Mouse (Mus musculus) embryonic facial prominence, embryonic 15.5 days (tissue): Measurements from ENCODE around the gene Aste1. TPM values are rescaled to one million over a fixed set of nuclear protein-coding genes. Genes with fewer than 3 reads are reported as not detected.

ENCODE experiments used
- ATAC-seq: fragments of 200-750 bp; cut with Nextera tagmentation; 2 replicates; pipeline ENCODE4 v1.8.0; 2017; ENCODE audit warnings: low read depth, moderate TSS enrichment; ENCODE audit not compliant: insufficient number of reproducible peaks, low FRiP score, low TSS enrichment
- H3K27ac ChIP-seq: fragments of 300-500 bp; sonication (generic); replicated peaks from 2 replicates; pipeline ENCODE4 v1.5.1; 2015; ENCODE audit warnings: mild to moderate bottlenecking, inconsistent platforms
- H3K27me3 ChIP-seq: fragments of 300-500 bp; sonication (generic); 2 replicates; pipeline ENCODE4 v1.6.1; 2015; ENCODE audit warnings: inconsistent platforms
- H3K36me3 ChIP-seq: fragments of 300-500 bp; sonication (generic); 2 replicates; pipeline ENCODE4 v1.6.1; 2015; ENCODE audit warnings: mild to moderate bottlenecking, inconsistent platforms
- H3K4me1 ChIP-seq: fragments of 300-500 bp; sonication (generic); 2 replicates; pipeline ENCODE4 v1.6.1; 2015; ENCODE audit warnings: inconsistent platforms
- H3K4me2 ChIP-seq: fragments of 300-500 bp; sonication (generic); replicated peaks from 2 replicates; pipeline ENCODE4 v1.6.1; 2015; ENCODE audit warnings: mild to moderate bottlenecking, inconsistent platforms
- H3K4me3 ChIP-seq: fragments of 300-500 bp; sonication (generic); replicated peaks from 2 replicates; pipeline ENCODE4 v1.5.1; 2015; ENCODE audit warnings: mild to moderate bottlenecking, inconsistent platforms
- H3K9ac ChIP-seq: fragments of 300-500 bp; sonication (generic); 2 replicates; pipeline ENCODE4 v1.6.1; 2015; ENCODE audit warnings: inconsistent platforms
- H3K9me3 ChIP-seq: fragments of 300-500 bp; sonication (generic); replicated peaks from 2 replicates; pipeline ENCODE4 v1.6.1; 2016; ENCODE audit warnings: inconsistent platforms
- WGBS: fragments of 180-500 bp; shearing (Covaris S2); methylation state at CpG from one replicate; pipeline ENCODE4 v1.1.7; 2015; 5-methylcytosine and 5-hydroxymethylcytosine counted together
- polyA plus RNA-seq: library from polyadenylated mRNA; unstranded; fragments of >200 nt; fragmentation: Nextera tagmentation; extraction: Ambion mirVana; gene quantifications from 2 replicates; pipeline ENCODE4 v1.2.1, GENCODE M21; 2015

Aste1 gene
- 11.5 and 12.2 TPM in 2 replicates for polyA plus RNA-seq

- Histone ChIP-seq H3K36me3 (peaks cover 7% of the 10 kb centered on the region; the same call in 1 of the 2 replicates), H3K4me1 (peaks cover 9% of the 10 kb centered on the region), H3K27me3 (no peaks in the 10 kb centered on the region), H3K9ac (peak within 1 kb of the TSS; percentile 63), H3K4me3 (peak within 1 kb of the TSS; percentile 75), H3K4me2 (peak within 1 kb of the TSS; percentile 70), H3K27ac (peak within 1 kb of the TSS; percentile 88), H3K9me3 (no peaks in the 10 kb centered on the region)
- peak; percentile 94 for ATAC-seq
- 0% methylated on average over 44 of the region's 44 CpGs for WGBS
Measured at GRCm38 (mm10) chr9:105395218-105395627, at the start of gene Aste1, which contains the start of gene Nek11. TSS of gene Aste1 (plus strand) at chr9:105395392. TSS of gene Nek11 (minus strand) at chr9:105395524.

GRCm38 (mm10) chr9:105348242-105349031 is 46.8 kb upstream of the Aste1 start:
- H3K4me3 ChIP-seq, result no peak overlapping the region

GRCm38 (mm10) chr9:105349034-105349433 is 46.2 kb upstream of the Aste1 start:
- no peaks in the 10 kb centered on the region for H3K9me3 ChIP-seq

More at GRCm38 (mm10) chr9:105348242-105349031, 46.8 kb upstream of the Aste1 start:
- H3K9ac ChIP-seq, result no peak overlapping the region
- WGBS, result 72% methylated on average over 10 of the region's 10 CpGs
- H3K9me3 ChIP-seq, result no peaks in the 10 kb centered on the region
- H3K27ac ChIP-seq, result no peak overlapping the region
- no peak for ATAC-seq
- H3K27me3 ChIP-seq, result no peaks in the 10 kb centered on the region
- H3K4me2 ChIP-seq, result no peak overlapping the region
- H3K36me3 ChIP-seq, result no peaks in the 10 kb centered on the region
- no peaks in the 10 kb centered on the region for H3K4me1 ChIP-seq

GRCm38 (mm10) chr9:105362181-105362580 is 33.0 kb upstream of the Aste1 start:
- Histone ChIP-seq H3K4me2 (no peak overlapping the region), H3K9ac (no peak overlapping the region), H3K27me3 (no peaks in the 10 kb centered on the region), H3K9me3 (no peaks in the 10 kb centered on the region), H3K36me3 (no peaks in the 10 kb centered on the region), H3K4me3 (no peak overlapping the region), H3K4me1 (no peaks in the 10 kb centered on the region), H3K27ac (no peak overlapping the region)
- ATAC-seq, result no peak
- 79% methylated on average over 2 of the region's 2 CpGs for WGBS

More at GRCm38 (mm10) chr9:105349034-105349433, 46.2 kb upstream of the Aste1 start:
- Histone ChIP-seq H3K9ac (no peak overlapping the region), H3K4me3 (no peak overlapping the region), H3K27ac (no peak overlapping the region), H3K4me2 (no peak overlapping the region), H3K27me3 (no peaks in the 10 kb centered on the region), H3K36me3 (no peaks in the 10 kb centered on the region), H3K4me1 (no peaks in the 10 kb centered on the region)
- WGBS, result 36% methylated on average over 5 of the region's 5 CpGs
- no peak for ATAC-seq

GRCm38 (mm10) chr9:105363520-105364231 is 31.5 kb upstream of the Aste1 start:
- H3K4me3 ChIP-seq, result no peak overlapping the region
- no peak overlapping the region for H3K4me2 ChIP-seq
- H3K27ac ChIP-seq, result no peak overlapping the region
- no peaks in the 10 kb centered on the region for H3K36me3 ChIP-seq
- no peaks in the 10 kb centered on the region for H3K4me1 ChIP-seq
- WGBS, result 76% methylated on average over 5 of the region's 5 CpGs
- no peaks in the 10 kb centered on the region for H3K9me3 ChIP-seq
- H3K27me3 ChIP-seq, result no peaks in the 10 kb centered on the region
- ATAC-seq, result no peak
- H3K9ac ChIP-seq, result no peak overlapping the region

- no peak for ATAC-seq
- H3K27me3 ChIP-seq, result no peaks in the 10 kb centered on the region
- WGBS, result 87% methylated on average over 4 of the region's 4 CpGs
- H3K36me3 ChIP-seq, result no peaks in the 10 kb centered on the region
- H3K9me3 ChIP-seq, result no peaks in the 10 kb centered on the region
- no peak overlapping the region for H3K4me2 ChIP-seq
- no peak overlapping the region for H3K4me3 ChIP-seq
- no peaks in the 10 kb centered on the region for H3K4me1 ChIP-seq
- H3K27ac ChIP-seq, result no peak overlapping the region
- H3K9ac ChIP-seq, result no peak overlapping the region
Measured at GRCm38 (mm10) chr9:105366199-105366598, 29.0 kb upstream of the Aste1 start.

GRCm38 (mm10) chr9:105368605-105369004 is 26.6 kb upstream of the Aste1 start:
- Histone ChIP-seq H3K4me2 (no peak overlapping the region), H3K36me3 (no peaks in the 10 kb centered on the region), H3K27ac (no peak overlapping the region), H3K9ac (no peak overlapping the region), H3K27me3 (no peaks in the 10 kb centered on the region), H3K4me1 (no peaks in the 10 kb centered on the region), H3K4me3 (no peak overlapping the region), H3K9me3 (no peaks in the 10 kb centered on the region)
- 78% methylated on average over 3 of the region's 3 CpGs for WGBS
- no peak for ATAC-seq

GRCm38 (mm10) chr9:105374361-105374760 is 20.8 kb upstream of the Aste1 start:
- WGBS, result 52% methylated on average over 5 of the region's 5 CpGs
- no peak for ATAC-seq

GRCm38 (mm10) chr9:105376411-105376810 is 18.8 kb upstream of the Aste1 start:
- Histone ChIP-seq H3K9ac (no peak overlapping the region), H3K27me3 (no peaks in the 10 kb centered on the region), H3K4me1 (no peaks in the 10 kb centered on the region), H3K9me3 (no peaks in the 10 kb centered on the region), H3K4me2 (no peak overlapping the region), H3K27ac (no peak overlapping the region), H3K4me3 (no peak overlapping the region), H3K36me3 (no peaks in the 10 kb centered on the region)
- ATAC-seq, result no peak
- 57% methylated on average over 7 of the region's 7 CpGs for WGBS

More at GRCm38 (mm10) chr9:105374361-105374760, 20.8 kb upstream of the Aste1 start:
- no peaks in the 10 kb centered on the region for H3K36me3 ChIP-seq
- H3K9ac ChIP-seq, result no peak overlapping the region
- no peak overlapping the region for H3K27ac ChIP-seq
- H3K9me3 ChIP-seq, result no peaks in the 10 kb centered on the region
- H3K4me3 ChIP-seq, result no peak overlapping the region
- no peak overlapping the region for H3K4me2 ChIP-seq
- H3K27me3 ChIP-seq, result no peaks in the 10 kb centered on the region
- H3K4me1 ChIP-seq, result no peaks in the 10 kb centered on the region

GRCm38 (mm10) chr9:105376954-105377530 is 18.1 kb upstream of the Aste1 start:
- Histone ChIP-seq H3K27ac (no peak overlapping the region), H3K36me3 (no peaks in the 10 kb centered on the region), H3K4me2 (no peak overlapping the region), H3K9me3 (no peaks in the 10 kb centered on the region), H3K4me3 (no peak overlapping the region), H3K4me1 (no peaks in the 10 kb centered on the region), H3K27me3 (no peaks in the 10 kb centered on the region), H3K9ac (no peak overlapping the region)
- ATAC-seq, result no peak
- 70% methylated on average over 7 of the region's 7 CpGs for WGBS

GRCm38 (mm10) chr9:105377622-105378021 is 17.6 kb upstream of the Aste1 start:
- no peaks in the 10 kb centered on the region for H3K4me1 ChIP-seq
- H3K27ac ChIP-seq, result no peak overlapping the region
- H3K36me3 ChIP-seq, result no peaks in the 10 kb centered on the region
- H3K4me3 ChIP-seq, result no peak overlapping the region
- no peak for ATAC-seq
- 56% methylated on average over 3 of the region's 3 CpGs for WGBS
- no peaks in the 10 kb centered on the region for H3K27me3 ChIP-seq
- no peaks in the 10 kb centered on the region for H3K9me3 ChIP-seq
- no peak overlapping the region for H3K4me2 ChIP-seq
- H3K9ac ChIP-seq, result no peak overlapping the region
